Mouse (Mus musculus): ENCODE measurements around the gene Rpl10-ps3. TPM values are rescaled to one million over a fixed set of nuclear protein-coding genes. Genes with fewer than 3 reads are reported as not detected.
A peak's percentile ranks its signal among the peaks of the same experiment; 100 is the strongest.

The Rpl10-ps3 gene
- polyA plus RNA-seq, 2 experiments from 2014 or later = 144 to 743 TPM

DNA sequence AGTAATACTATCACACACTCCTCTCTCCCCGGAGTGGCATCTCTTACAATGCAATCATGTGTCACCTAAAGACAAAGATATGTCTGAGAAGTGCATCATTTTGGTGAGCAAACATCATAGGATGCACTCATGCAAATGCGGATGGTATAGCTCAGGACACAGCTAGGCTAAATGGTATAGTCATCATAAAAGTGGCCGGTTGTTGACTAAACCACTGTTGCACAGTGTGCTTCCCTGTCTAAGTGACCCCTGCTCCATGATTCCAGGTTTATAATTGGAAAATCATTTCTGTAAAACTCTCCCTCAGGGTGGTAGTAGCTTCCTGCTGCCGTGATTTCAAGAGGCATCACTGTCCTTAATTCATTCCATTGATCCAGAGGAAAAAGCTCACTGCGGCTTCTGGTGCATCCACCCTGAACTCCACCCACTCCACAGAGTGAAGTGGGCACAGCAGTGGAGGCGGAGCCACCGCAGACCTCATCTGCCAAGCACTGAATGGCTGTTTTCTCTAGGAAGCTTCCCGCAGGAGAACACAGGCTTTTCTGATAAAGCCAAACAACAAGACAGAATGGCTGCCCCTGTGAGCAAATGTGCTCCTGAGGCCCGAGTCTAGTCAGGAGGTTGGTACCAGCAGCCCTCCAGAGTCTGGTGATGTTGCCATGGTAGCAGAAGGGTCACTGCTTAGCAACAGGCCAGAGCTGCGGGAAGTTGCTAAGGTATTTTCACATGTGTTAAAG is 38.9 kb downstream of the Rpl10-ps3 start:
- no peak for ATAC-seq

DNA sequence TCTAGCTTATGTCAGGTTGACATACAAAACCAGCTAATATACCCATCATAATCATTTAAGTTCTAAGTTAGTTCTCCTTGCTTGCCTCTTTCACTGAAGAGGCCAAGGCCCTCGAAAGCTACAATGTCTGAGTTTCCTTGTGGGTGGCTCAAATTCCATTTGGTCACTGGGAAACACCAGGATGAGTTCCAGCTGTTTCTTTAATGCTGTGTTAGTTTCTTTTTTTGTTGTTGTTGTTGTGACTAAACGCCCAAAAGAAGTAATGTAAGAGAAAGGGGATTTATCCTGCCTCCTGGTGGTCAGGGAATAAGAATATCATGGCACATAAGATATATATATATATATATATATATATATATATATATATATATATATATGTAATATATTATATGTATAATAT is 39.7 kb downstream of the Rpl10-ps3 start:
- no peak for ATAC-seq

DNA sequence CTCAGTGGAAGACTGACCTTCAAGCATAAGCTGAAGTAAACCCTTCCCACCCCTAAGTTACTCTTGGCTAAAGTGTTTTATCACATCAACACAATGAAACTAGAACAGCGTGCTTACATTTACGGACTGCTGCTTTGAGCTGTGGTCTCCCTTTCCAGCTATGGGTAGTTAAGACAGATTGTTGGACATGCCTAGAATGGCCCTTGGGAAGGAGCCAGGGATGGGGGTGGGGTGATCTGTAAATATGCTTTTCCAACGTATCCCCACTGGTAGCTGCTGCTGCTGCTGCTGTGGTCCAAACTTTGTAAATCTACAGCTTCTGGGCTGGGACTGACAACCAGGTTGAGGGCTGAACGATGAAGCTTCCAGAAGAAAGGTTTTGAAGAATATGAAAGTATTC is 40.8 kb downstream of the Rpl10-ps3 start:
- ATAC-seq = no peak

DNA sequence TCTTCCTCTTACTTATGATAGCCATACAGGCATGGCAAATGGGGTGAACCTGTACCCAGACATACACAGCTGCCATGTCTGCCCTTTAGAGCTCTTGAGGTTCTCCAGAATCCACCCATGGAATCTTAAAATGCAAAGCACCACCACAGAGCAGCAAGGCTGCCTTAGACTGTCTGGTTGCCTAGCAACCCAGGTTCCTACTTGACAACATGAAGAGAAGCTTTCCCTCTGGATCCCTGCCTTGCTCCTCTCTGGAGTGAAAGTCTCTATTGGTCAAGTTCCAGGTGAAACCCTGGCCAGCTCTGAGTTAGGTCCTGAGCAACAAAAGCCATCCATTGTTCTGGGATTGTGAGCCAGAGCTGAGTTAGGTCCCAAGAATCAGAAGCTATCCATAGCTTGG is 43.0 kb downstream of the Rpl10-ps3 start:
- ATAC-seq = no peak

DNA sequence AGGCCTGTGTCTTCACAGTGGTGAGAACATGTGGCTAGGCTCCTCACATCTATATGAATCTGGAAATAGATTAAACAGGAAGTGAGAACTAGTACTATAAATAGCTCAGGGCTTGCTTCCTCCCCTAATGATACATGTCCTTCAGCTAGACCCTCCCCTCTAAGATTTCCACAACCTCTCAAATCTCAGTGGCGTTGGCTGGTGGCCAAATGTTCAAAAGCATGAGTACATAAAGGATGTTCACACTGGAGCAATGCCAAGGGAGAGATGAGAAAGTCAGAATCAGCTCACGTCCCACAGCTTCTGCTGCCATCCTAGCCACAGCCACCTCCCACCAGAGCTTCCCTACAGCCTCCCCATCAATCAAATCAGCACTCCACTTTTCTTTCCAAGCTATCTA is 46.4 kb downstream of the Rpl10-ps3 start:
- peak; percentile 47 for ATAC-seq

Other genes with a start within 250 kb of the Rpl10-ps3 start
- under 1 TPM in 1 of 2 experiments, not detected in 1; 0.48 TPM for gene Plet1, start 149.6 kb upstream of the Rpl10-ps3 start, polyA plus RNA-seq (2017; shearing (Covaris generic))
- gene Pts, start 183.8 kb upstream of the Rpl10-ps3 start, polyA plus RNA-seq (2017; shearing (Covaris generic)) = 100 to 1,000 TPM; 104 to 120 TPM
- 1 to 10 TPM; 6.1 to 7.4 TPM for gene Il18, start 209.9 kb upstream of the Rpl10-ps3 start, polyA plus RNA-seq (2017; shearing (Covaris generic))
- gene Bco2, start 210.2 kb upstream of the Rpl10-ps3 start, polyA plus RNA-seq (2017; shearing (Covaris generic)) = 1 to 10 TPM in 1 of 2 experiments, under 1 TPM in 1; 0.15 to 2.1 TPM
- gene Tex12, start 216.4 kb upstream of the Rpl10-ps3 start, polyA plus RNA-seq (2017; shearing (Covaris generic)) = not detected

Data from CD4-positive, CD25-positive, alpha-beta regulatory T cell, adult 4 months (primary cell).